Mouse (Mus musculus): ENCODE data around the gene Grin2a.

Gene Grin2a

DNA sequence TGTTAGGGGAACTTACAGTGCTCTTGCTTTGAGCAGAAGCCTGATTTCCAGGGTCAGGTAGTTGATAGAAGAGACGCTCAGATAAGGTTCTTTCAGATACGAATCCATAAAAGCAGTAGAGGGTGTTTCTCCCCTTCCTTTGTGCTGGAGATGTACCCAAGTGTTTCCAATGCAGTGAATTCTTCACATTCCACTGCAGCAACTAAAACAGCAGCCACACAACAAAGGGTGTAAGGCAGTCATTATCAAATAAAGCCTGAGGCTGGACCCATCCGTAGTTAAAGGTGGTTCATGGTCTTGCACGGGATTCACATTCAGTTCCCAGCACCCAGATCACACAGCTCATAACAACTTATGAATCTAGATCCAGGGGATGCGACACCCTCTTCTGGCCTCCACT is 241.3 kb downstream of the Grin2a start:
- no peak for DNase-seq (ENCODE audit: low spot score in 2 of 2)

DNA sequence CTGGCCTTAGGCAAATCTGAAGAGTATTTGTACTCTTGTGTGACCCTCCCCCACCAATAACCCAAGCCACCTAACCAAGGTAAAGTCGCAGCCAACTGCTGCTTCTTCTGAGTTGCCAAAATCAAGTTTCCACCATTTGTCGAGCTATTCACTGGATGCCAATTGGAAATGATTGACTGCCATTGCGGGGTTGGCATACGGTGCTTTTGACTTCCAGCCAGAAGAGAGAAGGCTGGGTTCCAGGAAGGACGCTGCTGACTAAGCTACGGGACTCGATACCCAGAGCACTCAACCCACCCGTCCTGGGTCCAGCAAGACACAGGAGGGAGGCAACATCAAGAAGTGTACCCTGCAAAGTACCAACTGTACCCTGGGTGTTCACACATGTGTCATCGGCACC is 242.3 kb downstream of the Grin2a start:
- peak in 1 of 2 experiments; percentile 43 for DNase-seq (ENCODE audit: low spot score in 2 of 2)

DNA sequence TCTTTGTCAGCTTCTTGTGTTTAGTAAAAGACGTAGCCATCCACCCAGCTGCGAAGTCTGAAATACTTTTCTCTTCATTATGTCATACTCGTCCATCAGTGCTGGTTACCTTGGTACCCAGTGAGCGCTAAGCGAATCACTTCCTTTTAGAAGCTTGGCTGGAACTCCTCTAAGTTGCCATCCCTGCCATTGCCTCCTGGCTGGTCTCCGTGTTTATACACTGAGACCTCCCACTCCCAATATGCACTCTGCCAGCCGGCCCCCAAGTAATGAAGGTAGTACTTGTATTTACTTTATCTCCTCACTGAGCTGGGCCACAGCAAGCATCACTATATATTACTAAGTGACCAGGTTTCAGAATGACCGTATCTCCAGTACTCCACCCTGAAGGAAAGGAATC is 242.8 kb downstream of the Grin2a start:
- no peak for DNase-seq (ENCODE audit: low spot score in 2 of 2)

- no peak for DNase-seq (ENCODE audit: low spot score in 2 of 2)
Measured at GRCm38 (mm10) chr16:9751045-9751569, 244.3 kb downstream of the Grin2a start.

- DNase-seq (ENCODE audit: low spot score in 2 of 2): no peak
Measured at GRCm38 (mm10) chr16:9749661-9750060, 245.7 kb downstream of the Grin2a start.

- no peak for DNase-seq (ENCODE audit: low spot score in 2 of 2)
Measured at GRCm38 (mm10) chr16:9742443-9742842, 252.9 kb downstream of the Grin2a start.

DNA sequence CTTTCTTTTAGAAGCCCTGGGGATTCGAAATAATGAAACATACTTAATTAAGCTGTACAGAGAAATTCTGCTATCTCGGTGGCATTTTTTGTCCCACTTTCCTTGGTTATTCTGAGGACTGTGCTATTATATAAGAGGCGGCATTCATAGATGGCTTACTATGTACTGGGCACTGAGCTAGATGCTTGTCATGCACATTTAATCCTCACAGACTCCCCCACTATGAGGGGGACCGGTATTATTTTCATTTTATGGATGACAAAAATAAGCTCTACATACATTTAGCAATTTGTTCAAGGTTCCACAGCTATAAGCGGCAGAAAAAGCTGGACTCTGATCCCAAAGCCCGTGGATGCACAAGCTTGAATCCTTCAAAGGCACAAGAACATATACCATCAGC is 256.7 kb downstream of the Grin2a start:
- no peak for DNase-seq (ENCODE audit: low spot score in 2 of 2)

DNA sequence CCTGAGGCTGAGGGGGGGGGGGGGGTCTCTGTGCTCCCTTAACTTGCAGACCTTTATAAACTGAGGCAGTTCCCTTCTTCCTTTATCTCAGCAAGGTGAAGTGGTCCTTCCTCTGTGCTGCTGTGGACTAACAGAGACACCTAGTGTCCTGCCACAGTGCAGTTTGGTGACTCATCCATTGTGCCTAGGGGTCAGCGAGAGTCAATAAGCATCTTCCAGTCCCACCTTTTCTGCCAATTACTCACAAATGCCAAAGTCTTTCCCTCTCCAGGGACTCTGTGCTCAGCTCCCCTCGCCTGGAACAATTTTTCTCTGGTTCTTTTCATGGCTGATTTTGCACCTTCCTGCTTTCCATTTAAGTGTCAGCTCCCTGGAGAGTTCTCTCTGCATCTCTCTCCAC is 258.2 kb downstream of the Grin2a start:
- no peak for DNase-seq (ENCODE audit: low spot score in 2 of 2)

- DNase-seq (ENCODE audit: low spot score in 2 of 2): no peak
Measured at GRCm38 (mm10) chr16:9735365-9736080, 259.8 kb downstream of the Grin2a start.

DNA sequence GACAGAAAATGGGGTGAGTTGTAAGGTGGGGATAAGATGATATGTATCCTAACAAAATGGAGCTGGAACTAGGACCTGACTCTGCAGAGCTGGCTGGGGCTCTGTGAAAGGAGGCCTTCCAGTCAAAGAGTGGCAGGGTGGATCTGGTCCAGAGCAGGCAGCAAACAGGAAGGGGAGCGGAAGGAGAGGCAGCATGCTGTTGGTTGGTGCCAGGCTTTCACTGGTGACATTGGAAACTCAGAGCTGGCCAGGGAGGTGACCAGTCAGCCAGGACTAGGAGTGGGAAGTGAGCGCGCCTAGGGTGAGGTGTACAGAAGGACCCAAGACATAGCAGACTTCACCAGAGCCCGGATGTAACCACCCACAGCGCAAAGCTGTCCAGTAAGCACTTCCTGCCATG is 267.8 kb downstream of the Grin2a start:
- DNase-seq (ENCODE audit: low spot score in 2 of 2): no peak

DNA sequence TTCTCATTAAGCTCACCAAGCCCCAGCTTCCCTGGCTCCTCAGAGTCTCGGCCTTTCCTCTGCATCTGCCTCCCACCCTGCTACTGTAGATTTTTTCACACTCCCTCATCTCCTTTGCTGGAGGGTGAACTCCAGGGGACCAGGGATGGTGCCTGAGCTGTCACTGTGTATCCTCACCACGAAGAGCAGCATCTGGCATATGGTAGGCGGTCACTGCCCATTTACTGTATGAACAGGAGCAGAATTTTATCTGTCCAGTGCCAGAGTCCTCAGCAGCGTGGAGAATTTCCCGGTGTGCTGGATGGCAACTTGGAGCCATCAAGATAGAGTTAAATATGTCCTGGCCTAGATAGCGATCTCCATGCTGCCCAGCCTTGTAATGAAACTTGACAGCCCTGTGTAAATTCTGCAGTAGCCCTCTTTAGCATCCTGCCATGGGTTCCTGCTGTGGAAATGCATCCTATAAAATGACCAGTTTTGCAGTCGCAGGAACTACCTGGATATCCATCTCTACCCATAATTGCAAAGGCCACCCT is 269.7 kb downstream of the Grin2a start:
- DNase-seq (ENCODE audit: low spot score in 2 of 2): peak in 1 of 2 experiments; percentile 29

DNA sequence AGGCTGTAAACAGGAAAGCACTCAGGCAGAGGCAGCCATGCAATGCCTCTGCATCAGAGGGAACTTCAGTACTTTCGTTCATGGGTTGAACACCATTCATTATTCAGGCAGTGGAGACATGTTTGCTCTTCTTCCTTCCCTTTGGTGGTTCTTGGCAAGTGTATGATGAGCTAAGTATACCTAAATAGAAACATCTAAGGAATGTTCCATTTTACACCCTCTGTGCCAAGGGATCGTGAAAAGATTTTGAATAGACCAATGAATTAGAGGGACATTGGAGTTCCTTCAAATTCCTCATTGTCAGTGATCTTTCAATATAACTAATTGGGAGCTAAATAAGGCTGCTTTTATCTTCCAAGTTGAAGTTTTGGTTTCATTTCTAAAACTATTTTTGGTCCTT is 284.0 kb downstream of the Grin2a start:
- DNase-seq (ENCODE audit: low spot score in 2 of 2): no peak

GRCm38 (mm10) chr16:9709921-9710320 is 285.4 kb downstream of the Grin2a start:
- DNase-seq (ENCODE audit: low spot score in 2 of 2): no peak

- no peak for DNase-seq (ENCODE audit: low spot score in 2 of 2)
Measured at GRCm38 (mm10) chr16:9697141-9697540, 298.2 kb downstream of the Grin2a start.

GRCm38 (mm10) chr16:9694081-9694480 is 301.3 kb downstream of the Grin2a start:
- peak in 1 of 2 experiments; percentile 26 for DNase-seq (ENCODE audit: low spot score in 2 of 2)

- no peak for DNase-seq (ENCODE audit: low spot score in 2 of 2)
Measured at GRCm38 (mm10) chr16:9688523-9689140, 306.7 kb downstream of the Grin2a start.

DNA sequence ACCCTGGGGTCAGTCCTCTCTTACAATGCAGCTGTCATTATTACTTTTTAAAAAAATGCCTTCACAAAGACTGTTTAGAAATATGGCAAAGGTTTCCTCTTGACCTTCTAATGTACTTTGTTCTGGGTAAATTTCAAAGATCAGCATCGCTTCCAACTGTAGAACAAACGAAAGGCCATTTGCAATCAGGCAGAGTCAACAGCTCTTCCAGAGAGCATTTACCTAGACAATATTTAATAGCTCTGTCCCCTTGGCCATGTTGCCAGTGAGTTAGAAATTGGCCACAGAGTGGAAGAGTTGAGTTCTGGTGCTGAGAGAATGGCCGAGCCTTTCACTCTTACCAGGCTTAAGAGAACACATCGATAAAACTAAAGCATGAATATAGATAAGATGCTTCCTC is 314.8 kb downstream of the Grin2a start:
- no peak for DNase-seq (ENCODE audit: low spot score in 2 of 2)

- no peak for DNase-seq (ENCODE audit: low spot score in 2 of 2)
Measured at GRCm38 (mm10) chr16:9679994-9680393, 315.4 kb downstream of the Grin2a start.

GRCm38 (mm10) chr16:9678750-9679149 is 316.6 kb downstream of the Grin2a start:
- DNase-seq (ENCODE audit: low spot score in 2 of 2): no peak

DNA sequence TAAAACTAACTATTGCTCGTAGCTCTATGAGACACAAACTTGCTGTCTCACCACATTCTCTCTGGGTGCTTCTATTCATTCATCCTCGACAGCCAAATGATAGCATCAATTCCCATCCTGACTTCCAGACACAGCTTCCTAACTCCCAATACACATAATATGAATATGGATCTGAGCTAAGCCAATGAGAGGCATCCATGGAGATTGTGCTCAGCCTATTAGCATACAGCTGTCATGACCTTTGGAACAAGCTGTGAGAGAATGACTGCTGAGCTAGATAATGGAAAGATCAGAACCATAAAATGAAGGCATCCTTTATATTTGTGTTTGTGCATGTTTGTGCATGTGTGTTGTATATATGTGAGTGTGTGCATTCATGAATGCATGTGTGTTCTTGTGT is 323.0 kb downstream of the Grin2a start:
- no peak for DNase-seq (ENCODE audit: low spot score in 2 of 2)

GRCm38 (mm10) chr16:9671222-9671621 is 324.1 kb downstream of the Grin2a start:
- no peak for DNase-seq (ENCODE audit: low spot score in 2 of 2)

GRCm38 (mm10) chr16:9670750-9671161 is 324.6 kb downstream of the Grin2a start:
- DNase-seq (ENCODE audit: low spot score in 2 of 2): no peak

- peak in 1 of 2 experiments; percentile 23 for DNase-seq (ENCODE audit: low spot score in 2 of 2)
Measured at GRCm38 (mm10) chr16:9665896-9666295, 329.5 kb downstream of the Grin2a start.

Measured in right cerebral cortex, postnatal 36 days (tissue).